Mouse (Mus musculus): ENCODE measurements at regions not wholly inside any gene's neighbourhood (a gene's known extent, or its start where the extent isn't known, plus 50 kb on each side); places are given as distances from the start of the nearest gene placed in this dataset.

GRCm38 (mm10) chr5:37893639-37894550, 69.5 kb upstream of the Msx1 start:
- Histone ChIP-seq H3K27ac (replicated peaks) (no peak overlapping the region), H3K27me3 (ENCODE audit: control insufficient read depth, insufficient read depth, low read length) (no peaks in the 10 kb centered on the region), H3K4me1 (replicated peaks; ENCODE audit: control insufficient read depth, insufficient read depth) (no peaks in the 10 kb centered on the region), H3K9me3 (ENCODE audit: control insufficient read depth, low read length) (no peaks in the 10 kb centered on the region), H3K4me2 (replicated peaks; ENCODE audit: low read depth) (peak overlapping the region; percentile 42), H3K36me3 (ENCODE audit: control insufficient read depth, insufficient read depth, low read length) (no peaks in the 10 kb centered on the region), H3K4me3 (ENCODE audit: low read depth, low read length) (peak overlapping the region; percentile 17), H3K9ac (ENCODE audit: low read length) (0 out of 2 replicates have a peak overlapping the region, but pooled peaks have one; percentile 18)
- 9% methylated on average over 36 of the region's 36 CpGs for WGBS
- ATAC-seq (ENCODE audit: low FRiP score, low TSS enrichment) (peak; percentile 31; the same call in 1 of the 2 replicates), DNase-seq (ENCODE audit: low spot score) (no peak)
- TF ChIP-seq EP300 (optimal IDR thresholded peaks at IDR 0.05) (no peak), CTCF (IDR thresholded peaks at IDR 0.05; ENCODE audit: low read depth) (no peak)

- ATAC-seq (ENCODE audit: low FRiP score, low TSS enrichment) (no peak), DNase-seq (ENCODE audit: low spot score) (no peak)
- 42% methylated on average over 11 of the region's 11 CpGs for WGBS
- no peak for TF ChIP-seq CTCF (IDR thresholded peaks at IDR 0.05; ENCODE audit: low read depth)
- no peaks in the 10 kb centered on the region for H3K4me1 ChIP-seq (replicated peaks; ENCODE audit: control insufficient read depth, insufficient read depth)
- no peak overlapping the region for H3K4me2 ChIP-seq (replicated peaks; ENCODE audit: low read depth)
- no peak overlapping the region for H3K9ac ChIP-seq (ENCODE audit: low read length)
- no peaks in the 10 kb centered on the region for H3K9me3 ChIP-seq (ENCODE audit: control insufficient read depth, low read length)
- no peak overlapping the region for H3K27ac ChIP-seq (replicated peaks)
- H3K4me3 ChIP-seq (ENCODE audit: low read depth, low read length), result no peak overlapping the region
- no peaks in the 10 kb centered on the region for H3K27me3 ChIP-seq (ENCODE audit: control insufficient read depth, insufficient read depth, low read length)
- no peaks in the 10 kb centered on the region for H3K36me3 ChIP-seq (ENCODE audit: control insufficient read depth, insufficient read depth, low read length)
These were observed 66.3 kb upstream of the Msx1 start for GRCm38 (mm10) chr5:37890641-37891040.

GRCm38 (mm10) chr5:37879668-37880380, 55.4 kb upstream of the Msx1 start:
- Histone ChIP-seq H3K36me3 (ENCODE audit: control insufficient read depth, insufficient read depth, low read length) (no peaks in the 10 kb centered on the region), H3K27ac (replicated peaks) (no peak overlapping the region), H3K4me2 (replicated peaks; ENCODE audit: low read depth) (no peak overlapping the region), H3K9me3 (ENCODE audit: control insufficient read depth, low read length) (no peaks in the 10 kb centered on the region), H3K4me1 (replicated peaks; ENCODE audit: control insufficient read depth, insufficient read depth) (no peaks in the 10 kb centered on the region), H3K9ac (ENCODE audit: low read length) (no peak overlapping the region), H3K27me3 (ENCODE audit: control insufficient read depth, insufficient read depth, low read length) (no peaks in the 10 kb centered on the region), H3K4me3 (ENCODE audit: low read depth, low read length) (no peak overlapping the region)
- TF ChIP-seq CTCF (IDR thresholded peaks at IDR 0.05; ENCODE audit: low read depth) (no peak), EP300 (optimal IDR thresholded peaks at IDR 0.05) (no peak)
- WGBS, result 48% methylated on average over 2 of the region's 2 CpGs
- DNase-seq (ENCODE audit: low spot score), result no peak
- peak; percentile 26; the same call in 1 of the 2 replicates for ATAC-seq (ENCODE audit: low FRiP score, low TSS enrichment)

- 59% methylated on average over 4 of the region's 4 CpGs for WGBS
- Histone ChIP-seq H3K27me3 (ENCODE audit: control insufficient read depth, insufficient read depth, low read length) (no peaks in the 10 kb centered on the region), H3K27ac (replicated peaks) (no peak overlapping the region), H3K9me3 (ENCODE audit: control insufficient read depth, low read length) (no peaks in the 10 kb centered on the region), H3K4me3 (ENCODE audit: low read depth, low read length) (no peak overlapping the region), H3K36me3 (ENCODE audit: control insufficient read depth, insufficient read depth, low read length) (no peaks in the 10 kb centered on the region), H3K9ac (ENCODE audit: low read length) (no peak overlapping the region), H3K4me1 (replicated peaks; ENCODE audit: control insufficient read depth, insufficient read depth) (no peaks in the 10 kb centered on the region), H3K4me2 (replicated peaks; ENCODE audit: low read depth) (no peak overlapping the region)
- no peak for ATAC-seq (ENCODE audit: low FRiP score, low TSS enrichment)
- TF ChIP-seq CTCF (IDR thresholded peaks at IDR 0.05; ENCODE audit: low read depth), result no peak
- no peak for TF ChIP-seq EP300 (optimal IDR thresholded peaks at IDR 0.05)
- DNase-seq (ENCODE audit: low spot score), result no peak
These were observed 51.9 kb upstream of the Msx1 start for GRCm38 (mm10) chr5:37876240-37876639.

- ATAC-seq (ENCODE audit: low FRiP score, low TSS enrichment), result no peak
- Histone ChIP-seq H3K27me3 (ENCODE audit: control insufficient read depth, insufficient read depth, low read length) (no peaks in the 10 kb centered on the region), H3K4me1 (replicated peaks; ENCODE audit: control insufficient read depth, insufficient read depth) (no peaks in the 10 kb centered on the region), H3K27ac (replicated peaks) (no peak overlapping the region), H3K9me3 (ENCODE audit: control insufficient read depth, low read length) (no peaks in the 10 kb centered on the region), H3K4me2 (replicated peaks; ENCODE audit: low read depth) (no peak overlapping the region), H3K36me3 (ENCODE audit: control insufficient read depth, insufficient read depth, low read length) (no peaks in the 10 kb centered on the region), H3K4me3 (ENCODE audit: low read depth, low read length) (no peak overlapping the region), H3K9ac (ENCODE audit: low read length) (no peak overlapping the region)
- 78% methylated on average over 13 of the region's 13 CpGs for WGBS
- TF ChIP-seq CTCF (IDR thresholded peaks at IDR 0.05; ENCODE audit: low read depth) (no peak), EP300 (optimal IDR thresholded peaks at IDR 0.05) (no peak)
- DNase-seq (ENCODE audit: low spot score), result no peak
These were observed 51.1 kb upstream of the Msx1 start for GRCm38 (mm10) chr5:37875452-37875851.

Data from stomach, postnatal 0 days (tissue).